Mouse (Mus musculus) olfactory bulb, adult 2 months (tissue): ENCODE measurements at regions not wholly inside any gene's neighbourhood (a gene's known extent, or its start where the extent isn't known, plus 50 kb on each side); places are given as distances from the start of the nearest gene placed in this dataset.
"Not testable (repeated sequence)": the region's sequence is repeated elsewhere in the genome, so short reads cannot be mapped to it uniquely, and the experiment has no call there.

Experiments
- H3K27ac ChIP-seq: fragments of 200-500 bp; 2 replicates; pipeline ENCODE4 v1.5.1; 2012; ENCODE audit warnings: low read depth, low read length; ENCODE audit not compliant: insufficient read depth
- H3K4me1 ChIP-seq: fragments of 200-500 bp; 2 replicates; pipeline ENCODE4 v1.6.1; 2012; ENCODE audit warnings: low read length; ENCODE audit not compliant: control insufficient read depth, insufficient read depth
- H3K4me3 ChIP-seq: fragments of 200-500 bp; 2 replicates; pipeline ENCODE4 v1.5.1; 2012; ENCODE audit warnings: mild to moderate bottlenecking, low read depth, low read length, moderate library complexity; ENCODE audit not compliant: insufficient read depth
- CTCF ChIP-seq: fragments of 200-500 bp; IDR thresholded peaks from 2 replicates; pipeline ENCODE4 v1.5.1; 2012; ENCODE audit warnings: low read depth, mild to moderate bottlenecking, low read length, moderate library complexity; ENCODE audit not compliant: insufficient read depth
- POLR2A ChIP-seq: fragments of 200-500 bp; IDR thresholded peaks from 2 replicates; pipeline ENCODE4 v1.6.1; 2012; ENCODE audit warnings: mild to moderate bottlenecking, low read depth, low read length, moderate library complexity; ENCODE audit not compliant: insufficient read depth
- WGBS: fragments of 180-500 bp; shearing (Covaris S2); methylation state at CpG from one replicate; pipeline ENCODE4 v1.1.7; 2018; 5-methylcytosine and 5-hydroxymethylcytosine counted together

DNA sequence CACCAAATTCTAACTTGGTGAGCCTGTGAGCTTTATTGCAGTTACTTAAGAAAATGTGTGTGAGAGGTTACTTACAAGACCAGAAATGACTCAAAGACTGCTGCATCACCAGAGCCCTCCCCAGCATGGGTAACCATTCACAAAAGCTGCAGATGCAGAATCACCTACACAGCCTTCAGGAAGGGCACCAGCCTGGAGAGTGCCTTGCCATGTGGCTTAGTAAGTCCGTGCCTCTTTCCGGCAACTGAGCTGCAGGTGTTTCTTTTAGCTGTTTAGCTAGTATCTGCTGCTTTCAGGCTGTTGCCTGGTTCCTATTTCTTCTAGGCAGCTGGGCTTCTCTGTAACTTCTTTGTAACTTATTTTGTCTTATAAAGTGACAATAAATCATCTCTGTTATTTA, 213.2 kb upstream of the Stxbp6 start:
- TF ChIP-seq CTCF, result no peak
- no peak for TF ChIP-seq POLR2A
- H3K4me3 ChIP-seq, result no peak overlapping the region
- WGBS, result 58% methylated on average over 2 of the region's 2 CpGs
- no peaks in the 10 kb centered on the region for H3K4me1 ChIP-seq
- H3K27ac ChIP-seq, result no peak overlapping the region

DNA sequence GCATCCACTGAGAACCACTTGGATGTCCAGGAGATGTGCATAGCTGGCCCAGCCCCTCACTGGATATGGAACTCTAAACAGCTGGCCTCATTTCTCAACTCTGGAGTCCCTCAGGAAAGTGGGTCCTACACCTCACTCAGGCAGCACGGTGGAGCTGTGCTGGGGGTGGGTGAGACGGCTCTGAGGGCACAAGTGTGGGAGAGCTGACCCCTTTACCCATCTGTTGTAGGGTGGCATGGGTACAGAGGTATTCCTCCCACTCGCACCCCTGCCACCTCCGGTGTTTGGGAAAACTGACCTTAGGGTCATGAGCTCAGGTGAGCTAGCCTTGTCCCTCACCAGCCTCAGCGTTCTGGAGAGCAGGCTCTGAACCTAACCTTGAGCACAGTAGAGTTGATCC, 181.8 kb upstream of the Stxbp6 start:
- WGBS, result 93% methylated on average over 5 of the region's 5 CpGs
- H3K4me3 ChIP-seq, result no peak overlapping the region
- no peak overlapping the region for H3K27ac ChIP-seq
- H3K4me1 ChIP-seq, result no peaks in the 10 kb centered on the region
- TF ChIP-seq CTCF (no peak), POLR2A (no peak)

GRCm38 (mm10) chr12:45211131-45211530, 136.6 kb upstream of the Stxbp6 start:
- 95% methylated on average over 1 of the region's 1 CpGs for whole genome bisulfite sequencing
- Histone ChIP-seq H3K4me1 (no peaks in the 10 kb centered on the region), H3K4me3 (no peak overlapping the region), H3K27ac (no peak overlapping the region)
- TF ChIP-seq POLR2A (no peak), CTCF (no peak)

DNA sequence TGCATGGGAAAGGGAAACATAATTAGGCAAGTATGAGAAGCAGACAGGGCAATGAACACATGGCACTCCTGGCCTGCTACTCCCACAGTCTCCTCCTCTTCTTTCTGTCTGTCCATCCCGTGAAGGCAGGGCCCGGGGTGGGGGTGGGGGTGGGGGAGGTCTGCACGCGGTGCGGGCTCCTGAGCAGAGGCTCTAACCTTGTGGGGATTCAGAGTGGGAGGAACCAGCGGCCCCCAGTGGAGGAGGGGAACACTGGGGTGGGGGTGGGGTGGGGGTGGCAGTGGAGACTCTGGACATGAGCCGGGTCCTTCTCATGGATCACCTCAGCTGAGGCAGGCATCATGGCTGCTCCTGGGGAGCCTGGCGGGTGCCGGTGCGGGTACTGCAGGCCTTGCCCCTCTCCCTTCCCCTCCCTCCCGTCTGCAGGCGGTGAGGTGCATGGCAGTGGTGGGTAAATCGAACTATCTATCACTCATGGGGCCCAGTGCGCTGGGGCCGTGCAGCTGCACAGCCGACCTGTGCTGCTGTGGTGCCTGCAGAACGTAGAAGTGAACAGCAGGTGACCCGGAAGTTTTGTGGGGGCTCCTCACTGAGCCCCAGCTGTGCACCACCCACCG, 120.9 kb upstream of the Stxbp6 start:
- Histone ChIP-seq H3K4me1 (no peaks in the 10 kb centered on the region), H3K4me3 (no peak overlapping the region), H3K27ac (no peak overlapping the region)
- WGBS, result 77% methylated on average over 19 of the region's 19 CpGs
- TF ChIP-seq CTCF (no peak), POLR2A (no peak)

DNA sequence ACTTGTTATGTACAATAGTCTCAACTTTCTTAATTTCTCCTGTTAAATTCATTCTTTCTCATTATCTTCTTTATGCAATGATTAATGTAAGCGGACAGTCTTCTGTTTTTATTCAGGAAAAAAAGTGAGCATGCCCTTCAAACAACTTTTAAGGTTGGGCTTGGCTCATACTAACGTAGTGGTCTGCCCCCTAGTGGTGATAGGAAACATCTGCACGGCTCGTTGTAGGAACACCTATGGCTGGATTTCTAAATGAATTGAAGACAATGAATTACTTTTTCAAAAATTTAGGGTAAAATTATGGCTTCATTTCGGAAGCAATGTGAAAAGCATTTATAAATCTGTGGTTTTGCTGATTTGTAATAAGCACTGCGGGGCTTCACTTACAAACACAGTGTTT, 112.6 kb upstream of the Stxbp6 start:
- H3K4me1 ChIP-seq, result peaks cover 3% of the 10 kb centered on the region; the same call in 1 of the 2 replicates
- 12% methylated on average over 6 of the region's 6 CpGs for WGBS
- TF ChIP-seq CTCF (no peak), POLR2A (no peak)
- no peak overlapping the region for H3K27ac ChIP-seq
- no peak overlapping the region for H3K4me3 ChIP-seq

- 92% methylated on average over 3 of the region's 3 CpGs for WGBS
- H3K4me1 ChIP-seq, result peaks cover 3% of the 10 kb centered on the region; the same call in 1 of the 2 replicates
- TF ChIP-seq POLR2A (no peak), CTCF (no peak)
- H3K4me3 ChIP-seq, result no peak overlapping the region
- H3K27ac ChIP-seq, result no peak overlapping the region
Observed at GRCm38 (mm10) chr12:45184510-45184909, 110.0 kb upstream of the Stxbp6 start.

DNA sequence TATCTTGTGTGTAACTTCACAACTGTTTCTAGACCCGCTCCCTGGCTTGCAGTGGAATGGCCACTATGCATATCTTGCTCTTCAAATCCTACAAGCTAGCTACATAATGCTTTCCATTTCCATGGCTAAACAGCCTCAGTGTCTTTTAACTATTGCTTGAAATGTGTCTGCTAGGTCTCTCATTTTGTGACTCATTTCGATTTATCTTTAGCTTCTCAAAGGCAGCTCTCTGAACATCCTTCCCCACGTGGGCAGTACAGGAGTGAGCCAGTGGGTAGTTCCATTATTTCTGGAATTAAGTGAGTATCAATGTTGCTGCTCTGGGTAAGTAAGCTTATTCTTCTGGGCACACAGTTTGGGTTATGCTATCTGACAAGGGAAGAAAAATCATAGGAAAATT, 102.9 kb upstream of the Stxbp6 start:
- no peak for TF ChIP-seq CTCF
- TF ChIP-seq POLR2A, result no peak
- no peaks in the 10 kb centered on the region for H3K4me1 ChIP-seq
- 56% methylated on average over 3 of the region's 3 CpGs for WGBS

GRCm38 (mm10) chr12:45175259-45175658, 100.8 kb upstream of the Stxbp6 start:
- not testable (repeated sequence) for H3K27ac ChIP-seq
- 95% methylated on average over 2 of the region's 2 CpGs for WGBS

More for the DNA sequence above, 102.9 kb upstream of the Stxbp6 start:
- H3K27ac ChIP-seq, result peak overlapping the region; percentile 29
- H3K4me3 ChIP-seq, result no peak overlapping the region

GRCm38 (mm10) chr12:45171927-45172642, 97.6 kb upstream of the Stxbp6 start:
- WGBS, result 39% methylated on average over 8 of the region's 8 CpGs
- TF ChIP-seq CTCF (no peak), POLR2A (no peak)
- H3K4me1 ChIP-seq, result no peaks in the 10 kb centered on the region
- no peak overlapping the region for H3K4me3 ChIP-seq
- H3K27ac ChIP-seq, result no peak overlapping the region

More at GRCm38 (mm10) chr12:45175259-45175658, 100.8 kb upstream of the Stxbp6 start:
- not testable (repeated sequence) for H3K4me3 ChIP-seq, H3K4me1 ChIP-seq
